Mouse (Mus musculus) natural killer cell, adult 2 months (primary cell): ENCODE measurements around the gene Cutc.

ENCODE experiments used
- DNase-seq, 2 experiments: peaks; one replicate each; pipeline ENCODE4 v3.0.0; 2022; ENCODE audit warnings: low spot score in 2 of 2

Cutc gene

GRCm38 (mm10) chr19:43753226-43753835 lies 535 bp downstream of the Cutc start:
- DNase-seq = peak; percentile 84 to 90

- DNase-seq = no peak
Measured at GRCm38 (mm10) chr19:43754237-43754636, 1.4 kb downstream of the Cutc start.

- no peak for DNase-seq
Measured at GRCm38 (mm10) chr19:43754872-43755271, 2.1 kb downstream of the Cutc start.

- DNase-seq = peak; percentile 53 to 72
Measured at GRCm38 (mm10) chr19:43760504-43760903, 7.7 kb downstream of the Cutc start.

- DNase-seq = no peak
Measured at GRCm38 (mm10) chr19:43761543-43762256, 8.9 kb downstream of the Cutc start.

- DNase-seq = no peak
Measured at GRCm38 (mm10) chr19:43762410-43762809, 9.6 kb downstream of the Cutc start.

- DNase-seq = no peak
Measured at GRCm38 (mm10) chr19:43766451-43766850, 13.7 kb downstream of the Cutc start.

- DNase-seq = no peak
Measured at GRCm38 (mm10) chr19:43767549-43768322, 14.9 kb downstream of the Cutc start.

GRCm38 (mm10) chr19:43769366-43769960 lies 16.7 kb downstream of the Cutc start:
- DNase-seq = no peak

- DNase-seq = no peak
Measured at GRCm38 (mm10) chr19:43770584-43770983, 17.8 kb downstream of the Cutc start.

GRCm38 (mm10) chr19:43771499-43771969 lies 18.7 kb downstream of the Cutc start:
- peak; percentile 9 to 26 for DNase-seq

- no peak for DNase-seq
Measured at GRCm38 (mm10) chr19:43772311-43772710, 19.5 kb downstream of the Cutc start.

- DNase-seq = no peak
Measured at GRCm38 (mm10) chr19:43775433-43775832, 22.6 kb downstream of the Cutc start.

GRCm38 (mm10) chr19:43776561-43776960 lies 23.8 kb downstream of the Cutc start:
- DNase-seq = no peak

- DNase-seq = no peak
Measured at GRCm38 (mm10) chr19:43777308-43777707, 24.5 kb downstream of the Cutc start.

- no peak for DNase-seq
Measured at GRCm38 (mm10) chr19:43780391-43780790, 27.6 kb downstream of the Cutc start.

GRCm38 (mm10) chr19:43781980-43782379 lies 29.2 kb downstream of the Cutc start, which contains the start of gene Abcc2:
TSS of gene Abcc2 (plus strand) at chr19:43782192.
- no peak for DNase-seq

- DNase-seq = no peak
Measured at GRCm38 (mm10) chr19:43784761-43785160, 32.0 kb downstream of the Cutc start.

- DNase-seq = no peak
Measured at GRCm38 (mm10) chr19:43786249-43787026, 33.6 kb downstream of the Cutc start.

- DNase-seq = no peak
Measured at GRCm38 (mm10) chr19:43789817-43790216, 37.0 kb downstream of the Cutc start.

- no peak for DNase-seq
Measured at GRCm38 (mm10) chr19:43792537-43792936, 39.7 kb downstream of the Cutc start.
